Mouse (Mus musculus): ENCODE data around the gene Mybl2. TPM values are rescaled to one million over a fixed set of nuclear protein-coding genes. Genes with fewer than 3 reads are reported as not detected.
"Not testable (repeated sequence)": the region's sequence is repeated elsewhere in the genome, so short reads cannot be mapped to it uniquely, and the experiment has no call there.

The Mybl2 gene
- polyA plus RNA-seq, 1 experiment from 2014 or later: 24.8 TPM

GRCm38 (mm10) chr2:163052826-163053225, 1.7 kb upstream of the Mybl2 start:
- WGBS: 72% methylated on average over 4 of the region's 4 CpGs
- peaks cover 23% of the 10 kb centered on the region for H3K4me1 ChIP-seq
- no peaks in the 10 kb centered on the region for H3K27me3 ChIP-seq
- ATAC-seq (ENCODE audit: insufficient number of reproducible peaks, low FRiP score, low TSS enrichment, low read depth): no peak
- no peak overlapping the region for H3K4me3 ChIP-seq (replicated peaks)
- H3K36me3 ChIP-seq: no peaks in the 10 kb centered on the region
- no peak overlapping the region for H3K9ac ChIP-seq
- H3K27ac ChIP-seq (replicated peaks): no peak overlapping the region
- H3K9me3 ChIP-seq (replicated peaks): no peaks in the 10 kb centered on the region
- H3K4me2 ChIP-seq (replicated peaks): no peak overlapping the region

GRCm38 (mm10) chr2:163054891-163055494, 506 bp downstream of the Mybl2 start:
- no peak overlapping the region for H3K27ac ChIP-seq (replicated peaks)
- no peak for ATAC-seq (ENCODE audit: insufficient number of reproducible peaks, low FRiP score, low TSS enrichment, low read depth)
- H3K9me3 ChIP-seq (replicated peaks): no peaks in the 10 kb centered on the region
- H3K4me2 ChIP-seq (replicated peaks): peak overlapping the region; percentile 99
- peak overlapping the region; percentile 37; the same call in 1 of the 2 replicates for H3K9ac ChIP-seq
- H3K27me3 ChIP-seq: no peaks in the 10 kb centered on the region
- under 1% methylated on average over 38 of the region's 38 CpGs for WGBS
- H3K4me3 ChIP-seq (replicated peaks): peak overlapping the region; percentile 73
- no peaks in the 10 kb centered on the region for H3K36me3 ChIP-seq
- peaks cover 18% of the 10 kb centered on the region for H3K4me1 ChIP-seq

DNA sequence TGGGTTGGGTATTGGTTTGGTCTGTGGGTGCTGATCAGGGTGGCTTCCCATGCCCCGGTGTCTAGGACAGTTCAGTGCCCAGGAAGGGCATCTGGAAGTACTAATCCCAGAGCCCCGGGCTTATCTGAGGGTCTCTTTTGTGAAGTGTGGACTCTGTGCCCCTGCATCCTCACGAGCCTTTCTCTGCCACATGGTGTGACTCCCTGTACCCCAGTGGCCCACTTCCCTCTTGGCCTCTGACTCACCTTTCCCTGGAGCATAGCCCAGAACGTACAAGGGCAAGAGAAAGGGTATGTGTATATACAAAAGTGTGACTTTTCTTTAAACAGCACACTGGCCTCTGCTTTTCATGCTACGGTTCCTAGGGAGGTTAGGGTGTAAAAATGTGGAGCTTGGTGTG, 1.2 kb downstream of the Mybl2 start:
- Histone ChIP-seq H3K4me1 (peaks cover 18% of the 10 kb centered on the region), H3K27me3 (no peaks in the 10 kb centered on the region), H3K27ac (replicated peaks) (no peak overlapping the region), H3K4me2 (replicated peaks) (peak overlapping the region; percentile 99), H3K9ac (no peak overlapping the region), H3K9me3 (replicated peaks) (no peaks in the 10 kb centered on the region), H3K36me3 (no peaks in the 10 kb centered on the region), H3K4me3 (replicated peaks) (peak overlapping the region; percentile 73)
- WGBS: 23% methylated on average over 5 of the region's 5 CpGs
- ATAC-seq (ENCODE audit: insufficient number of reproducible peaks, low FRiP score, low TSS enrichment, low read depth): no peak

DNA sequence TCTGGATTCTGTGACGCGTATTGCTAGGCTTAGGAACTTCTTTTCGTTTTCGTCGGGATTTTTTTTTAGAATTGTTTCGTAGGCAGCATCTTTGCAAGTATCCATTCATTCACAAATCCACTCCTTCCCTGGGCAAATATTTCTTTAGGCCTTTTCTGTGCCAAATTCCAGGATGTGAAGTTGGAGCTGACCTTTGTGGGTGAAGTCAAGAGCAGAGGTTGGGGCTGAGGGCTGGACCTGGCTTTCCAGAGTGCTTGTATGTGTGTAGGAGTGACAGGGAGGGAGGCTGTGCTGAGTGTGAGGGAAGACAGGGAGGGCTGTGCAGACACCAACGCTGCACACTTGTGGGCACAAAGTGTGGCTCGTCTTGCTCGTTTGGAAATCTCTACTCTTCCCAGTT, 2.1 kb downstream of the Mybl2 start:
- 84% methylated on average over 9 of the region's 9 CpGs for WGBS
- Histone ChIP-seq H3K27ac (replicated peaks) (no peak overlapping the region), H3K36me3 (no peaks in the 10 kb centered on the region), H3K9ac (no peak overlapping the region), H3K9me3 (replicated peaks) (no peaks in the 10 kb centered on the region), H3K4me1 (peaks cover 18% of the 10 kb centered on the region), H3K4me3 (replicated peaks) (no peak overlapping the region), H3K27me3 (no peaks in the 10 kb centered on the region), H3K4me2 (replicated peaks) (no peak overlapping the region)
- no peak for ATAC-seq (ENCODE audit: insufficient number of reproducible peaks, low FRiP score, low TSS enrichment, low read depth)

DNA sequence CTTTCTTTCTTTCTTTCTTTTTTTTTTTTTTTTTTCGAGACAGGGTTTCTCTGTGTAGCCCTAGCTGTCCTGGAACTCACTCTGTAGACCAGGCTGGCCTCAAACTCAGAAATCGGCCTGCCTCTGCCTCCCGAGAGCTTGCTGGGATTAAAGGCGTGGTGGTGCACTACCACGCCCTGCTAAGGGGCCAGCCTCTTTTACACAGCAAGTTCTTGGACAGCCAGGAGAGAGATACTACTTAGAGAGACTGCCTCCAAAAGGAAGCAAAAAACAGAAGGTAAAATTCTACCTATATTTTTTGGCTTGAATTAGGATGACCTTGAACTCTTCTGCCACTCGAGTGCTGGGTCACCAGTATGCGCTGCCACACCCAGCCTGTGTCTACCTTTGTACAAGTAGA, 4.5 kb downstream of the Mybl2 start:
- ATAC-seq (ENCODE audit: insufficient number of reproducible peaks, low FRiP score, low TSS enrichment, low read depth): not testable (repeated sequence)

GRCm38 (mm10) chr2:163060630-163061029, 6.1 kb downstream of the Mybl2 start:
- Histone ChIP-seq H3K27me3 (no peaks in the 10 kb centered on the region), H3K4me3 (replicated peaks) (no peak overlapping the region), H3K4me1 (peaks cover 1% of the 10 kb centered on the region), H3K9ac (no peak overlapping the region), H3K36me3 (peaks cover 7% of the 10 kb centered on the region), H3K4me2 (replicated peaks) (no peak overlapping the region), H3K9me3 (replicated peaks) (no peaks in the 10 kb centered on the region), H3K27ac (replicated peaks) (no peak overlapping the region)
- WGBS: 80% methylated on average over 6 of the region's 6 CpGs
- no peak for ATAC-seq (ENCODE audit: insufficient number of reproducible peaks, low FRiP score, low TSS enrichment, low read depth)

More for the DNA sequence above, 4.5 kb downstream of the Mybl2 start:
- H3K4me1 ChIP-seq: peaks cover 13% of the 10 kb centered on the region
- H3K9ac ChIP-seq; H3K36me3 ChIP-seq; H3K4me2 ChIP-seq (replicated peaks); H3K27me3 ChIP-seq; H3K4me3 ChIP-seq (replicated peaks); H3K9me3 ChIP-seq (replicated peaks); H3K27ac ChIP-seq (replicated peaks): not testable (repeated sequence)
- 92% methylated on average over 7 of the region's 7 CpGs for WGBS

DNA sequence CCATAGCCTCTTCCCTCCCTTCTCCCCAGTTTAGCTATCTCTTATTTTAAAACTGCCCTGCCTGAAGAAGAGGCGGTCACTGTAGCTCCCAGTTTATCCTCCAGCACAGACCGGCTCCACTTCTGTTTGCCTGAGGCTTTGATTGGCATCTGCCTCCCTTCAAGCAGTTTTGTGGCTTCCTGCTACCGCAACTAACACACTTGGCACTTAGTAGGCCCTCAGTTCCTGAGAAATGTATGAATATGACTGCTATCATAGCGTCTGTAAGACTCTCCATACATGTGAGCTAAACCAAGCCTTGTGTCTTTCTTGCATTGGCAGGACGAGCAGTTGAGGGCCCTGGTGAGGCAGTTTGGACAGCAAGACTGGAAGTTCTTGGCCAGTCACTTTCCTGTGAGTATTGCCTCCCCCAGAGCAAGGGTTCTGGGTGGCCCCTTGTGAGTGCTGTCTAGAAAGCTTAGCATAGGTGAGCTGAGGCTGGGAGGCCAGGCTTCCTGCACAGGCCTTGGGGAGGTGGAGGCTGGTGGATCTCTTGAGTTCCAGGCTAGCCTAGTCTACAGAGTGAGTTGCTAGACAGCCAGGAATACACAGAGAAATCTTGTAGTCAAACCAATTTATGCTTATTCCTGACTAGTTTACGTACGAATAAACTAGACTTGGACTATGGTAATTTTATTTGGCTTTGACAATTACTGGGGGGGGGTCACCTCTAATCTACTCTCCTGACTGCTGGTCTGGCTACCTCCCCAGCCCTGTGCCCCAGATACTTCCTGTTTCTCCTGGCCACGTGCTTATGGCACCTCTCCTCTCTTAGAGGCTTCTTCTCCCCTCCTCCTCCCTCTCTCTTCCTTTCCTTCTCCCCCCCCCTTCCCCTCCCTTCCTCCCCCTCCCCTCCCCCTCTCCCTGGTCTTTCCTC, 7.0 kb downstream of the Mybl2 start:
- Histone ChIP-seq H3K9ac (no peak overlapping the region), H3K9me3 (replicated peaks) (no peaks in the 10 kb centered on the region), H3K4me1 (no peaks in the 10 kb centered on the region), H3K4me3 (replicated peaks) (no peak overlapping the region), H3K4me2 (replicated peaks) (no peak overlapping the region), H3K27ac (replicated peaks) (no peak overlapping the region), H3K27me3 (no peaks in the 10 kb centered on the region), H3K36me3 (peaks cover 7% of the 10 kb centered on the region)
- 80% methylated on average over 8 of the region's 8 CpGs for WGBS
- no peak for ATAC-seq (ENCODE audit: insufficient number of reproducible peaks, low FRiP score, low TSS enrichment, low read depth)

DNA sequence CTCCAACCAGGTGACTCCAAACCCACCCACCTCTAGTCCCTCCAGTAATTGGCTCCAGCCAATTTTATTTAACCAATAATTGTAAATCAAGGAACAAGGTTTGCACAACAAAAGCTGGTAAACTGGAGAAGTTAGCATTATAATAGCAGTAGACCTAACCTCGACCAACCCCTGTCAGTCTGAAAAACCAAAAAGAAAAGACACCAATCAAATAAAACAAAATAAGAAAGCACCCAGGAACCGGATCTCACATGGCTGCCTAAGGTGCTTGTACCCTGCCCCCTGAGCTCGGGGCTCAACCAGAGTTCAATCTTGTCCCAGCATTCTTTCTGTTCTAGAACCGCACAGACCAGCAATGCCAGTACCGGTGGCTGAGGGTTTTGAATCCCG, 7.6 kb downstream of the Mybl2 start:
- no peaks in the 10 kb centered on the region for H3K4me1 ChIP-seq
- no peak for ATAC-seq (ENCODE audit: insufficient number of reproducible peaks, low FRiP score, low TSS enrichment, low read depth)
- no peak overlapping the region for H3K4me3 ChIP-seq (replicated peaks)
- H3K27me3 ChIP-seq: no peaks in the 10 kb centered on the region
- H3K27ac ChIP-seq (replicated peaks): no peak overlapping the region
- no peak overlapping the region for H3K9ac ChIP-seq
- 80% methylated on average over 6 of the region's 6 CpGs for WGBS
- H3K36me3 ChIP-seq: peaks cover 7% of the 10 kb centered on the region
- H3K9me3 ChIP-seq (replicated peaks): no peaks in the 10 kb centered on the region
- H3K4me2 ChIP-seq (replicated peaks): no peak overlapping the region

GRCm38 (mm10) chr2:163066326-163066725, 11.8 kb downstream of the Mybl2 start:
- H3K4me2 ChIP-seq (replicated peaks): no peak overlapping the region
- no peaks in the 10 kb centered on the region for H3K27me3 ChIP-seq
- no peaks in the 10 kb centered on the region for H3K4me1 ChIP-seq
- no peak overlapping the region for H3K9ac ChIP-seq
- WGBS: 92% methylated on average over 6 of the region's 6 CpGs
- H3K27ac ChIP-seq (replicated peaks): no peak overlapping the region
- H3K36me3 ChIP-seq: peaks cover 18% of the 10 kb centered on the region
- no peaks in the 10 kb centered on the region for H3K9me3 ChIP-seq (replicated peaks)
- no peak for ATAC-seq (ENCODE audit: insufficient number of reproducible peaks, low FRiP score, low TSS enrichment, low read depth)
- no peak overlapping the region for H3K4me3 ChIP-seq (replicated peaks)

DNA sequence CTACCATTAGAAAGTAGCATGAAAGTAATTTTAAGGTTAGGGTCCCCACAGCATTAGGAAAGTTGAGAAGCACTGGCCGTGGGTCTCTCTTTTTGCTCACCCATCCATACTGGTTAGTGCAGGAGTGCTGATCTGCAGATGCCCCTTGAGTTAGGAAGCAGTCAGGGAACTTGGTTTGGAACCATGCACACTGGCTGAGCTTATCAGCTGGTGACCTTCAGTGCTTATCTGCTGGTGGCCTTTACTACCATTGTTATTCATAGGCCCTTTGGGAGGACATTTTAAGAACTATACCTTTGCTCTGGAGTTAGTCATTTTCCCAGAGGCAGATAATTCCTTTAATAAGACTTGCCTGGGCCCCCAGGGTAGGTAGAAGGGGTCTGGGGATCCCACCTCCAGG, 12.7 kb downstream of the Mybl2 start:
- Histone ChIP-seq H3K36me3 (peaks cover 18% of the 10 kb centered on the region), H3K4me3 (replicated peaks) (no peak overlapping the region), H3K27me3 (no peaks in the 10 kb centered on the region), H3K27ac (replicated peaks) (no peak overlapping the region), H3K9ac (no peak overlapping the region), H3K4me1 (no peaks in the 10 kb centered on the region), H3K9me3 (replicated peaks) (no peaks in the 10 kb centered on the region), H3K4me2 (replicated peaks) (no peak overlapping the region)
- WGBS: 88% methylated on average over 1 of the region's 1 CpGs
- ATAC-seq (ENCODE audit: insufficient number of reproducible peaks, low FRiP score, low TSS enrichment, low read depth): no peak

DNA sequence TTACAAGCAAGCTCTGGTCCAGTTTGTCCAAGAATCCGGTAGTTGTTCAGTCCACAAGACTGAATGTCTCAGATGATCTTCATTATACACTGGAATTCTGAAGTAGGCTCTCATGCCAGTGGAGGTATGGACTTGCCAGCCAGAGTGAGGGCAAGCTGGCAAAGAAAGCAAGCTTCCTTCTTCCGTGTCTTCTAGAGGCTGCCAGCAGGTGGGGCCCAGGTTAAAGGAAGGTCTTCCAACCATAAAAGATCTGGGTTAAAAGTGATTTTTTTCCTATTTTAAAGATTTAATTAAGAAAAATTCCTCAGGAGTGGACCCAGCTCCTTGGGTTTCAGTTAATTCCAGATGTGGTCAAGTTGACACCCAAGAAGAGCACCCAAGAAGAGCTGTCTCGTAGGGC, 15.7 kb downstream of the Mybl2 start:
- Histone ChIP-seq H3K4me3 (replicated peaks) (no peak overlapping the region), H3K9ac (no peak overlapping the region), H3K9me3 (replicated peaks) (no peaks in the 10 kb centered on the region), H3K4me2 (replicated peaks) (no peak overlapping the region), H3K36me3 (peaks cover 29% of the 10 kb centered on the region), H3K4me1 (no peaks in the 10 kb centered on the region), H3K27ac (replicated peaks) (no peak overlapping the region), H3K27me3 (no peaks in the 10 kb centered on the region)
- ATAC-seq (ENCODE audit: insufficient number of reproducible peaks, low FRiP score, low TSS enrichment, low read depth): no peak
- WGBS: 78% methylated on average over 3 of the region's 3 CpGs

Data from embryonic facial prominence, embryonic 15.5 days (tissue).